Mouse (Mus musculus) myocyte (in vitro differentiated cells): ENCODE results near the gene Dpm2.

Source experiments
- MAX ChIP-seq: IDR thresholded peaks from one replicate; pipeline ENCODE4 v1.6.1; 2011; ENCODE audit warnings: low read depth, mild to moderate bottlenecking, control low read depth
- POLR2AphosphoS2 ChIP-seq: IDR thresholded peaks from one replicate; pipeline ENCODE4 v1.6.1; 2011; ENCODE audit warnings: low read depth, control low read depth; ENCODE audit not compliant: insufficient read length

DNA sequence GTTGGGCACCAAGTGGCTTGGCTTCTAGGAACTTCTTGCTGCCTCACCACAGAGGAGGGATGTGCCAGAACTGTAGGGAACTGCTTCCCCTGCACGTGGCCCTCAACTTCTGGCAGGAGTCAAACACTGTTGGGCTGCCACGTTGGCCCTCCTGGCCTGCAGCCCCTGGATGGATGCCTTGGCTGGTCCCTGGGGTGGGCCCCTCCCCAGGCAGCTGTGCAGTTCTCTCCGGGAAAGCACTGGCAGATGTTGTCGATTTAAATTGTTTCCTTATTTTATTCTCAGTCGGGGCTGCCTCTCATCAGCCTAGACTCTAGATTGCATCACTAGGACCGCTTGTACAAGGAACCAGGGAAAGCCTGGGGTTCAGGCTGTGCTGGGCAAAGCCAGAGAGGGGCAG is 20.9 kb upstream of the Dpm2 start:
- TF ChIP-seq POLR2AphosphoS2 (no peak), MAX (no peak)
